ENCODE assay signal across 9 mouse cellular contexts in the genomic region with DNA sequence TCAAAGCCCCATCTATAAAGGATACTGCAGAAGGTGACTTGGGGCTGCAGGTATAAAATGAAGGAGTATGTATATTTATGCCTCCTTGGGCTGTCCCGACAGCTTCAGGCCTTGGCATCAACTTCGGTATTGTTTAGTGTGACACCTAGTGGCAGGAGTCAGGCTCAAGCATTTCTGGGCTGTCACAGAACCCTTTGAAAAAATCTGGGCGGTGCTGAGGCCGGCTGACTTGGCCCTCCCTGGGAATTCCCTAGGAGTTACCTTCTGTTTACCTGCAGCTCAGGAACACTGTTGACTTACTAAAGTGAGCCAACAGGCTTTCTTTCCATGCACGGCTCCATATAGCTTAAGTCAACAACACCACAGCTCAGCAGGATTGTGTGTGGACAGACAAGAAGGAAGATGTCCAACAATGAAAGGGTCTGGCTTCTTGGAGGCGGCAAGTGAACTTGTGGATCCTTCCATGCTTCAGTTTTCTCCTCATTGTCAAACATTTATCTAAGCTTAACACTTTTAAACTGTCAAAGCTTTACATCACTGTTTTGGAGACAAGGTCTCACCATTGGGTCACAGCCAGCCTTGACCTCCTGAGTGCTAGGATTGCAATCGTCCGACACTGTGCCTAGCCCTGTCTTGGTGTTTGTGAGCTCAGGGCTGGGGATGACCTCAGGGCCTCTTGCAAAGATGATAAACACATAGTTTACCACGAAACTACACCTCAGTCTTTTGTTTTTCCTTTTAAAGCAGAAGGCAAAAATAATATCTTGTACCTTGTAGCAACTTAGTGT. TPM values are rescaled to one million over a fixed set of nuclear protein-coding genes. Genes with fewer than 3 reads are reported as not detected.
DNase-seq lines count a peak whose midpoint lies in the region; ATAC-seq and TF ChIP-seq lines count a peak whose summit lies in the region.
"Had no signal": no experiment of that assay in that cellular context is flagged by ENCODE, and none has a peak within 500 bp of the region (broad histone marks: within the 10 kb centered on the region; RNA-seq: fewer than 3 reads in every experiment).

No protein-coding gene starts in this region.

- no peak for ATAC-seq in heart, embryonic 11.5 days (replicated peaks; ENCODE audit: insufficient number of reproducible peaks, low FRiP score, low TSS enrichment)
- no peak for ATAC-seq in embryonic facial prominence, embryonic 11.5 days (replicated peaks; ENCODE audit: insufficient number of reproducible peaks, low FRiP score, low TSS enrichment, low read depth)

- H3K27ac ChIP-seq in heart, embryonic 11.5 days (ENCODE audit: low read depth, low read length): no peak overlapping the region
- peak overlapping the region; percentile 6; the same call in 1 of the 2 replicates for H3K27ac ChIP-seq in bone marrow, adult 2 months (ENCODE audit: control insufficient read depth, insufficient read depth, low read depth, low read length, poor library complexity)
- no peak overlapping the region for H3K27ac ChIP-seq in embryonic facial prominence, embryonic 11.5 days (replicated peaks; ENCODE audit: low read depth, low read length)
- H3K27ac ChIP-seq: limb, embryonic 12.5 days had no signal

- H3K9ac ChIP-seq in heart, embryonic 11.5 days (ENCODE audit: low read depth, low read length): no peak overlapping the region
- no peak overlapping the region for H3K9ac ChIP-seq in embryonic facial prominence, embryonic 11.5 days (replicated peaks; ENCODE audit: low read length)
- H3K9ac ChIP-seq: limb, embryonic 12.5 days had no signal

- TF ChIP-seq CTCF in bone marrow, adult 2 months (IDR thresholded peaks at IDR 0.05; ENCODE audit: control insufficient read depth, insufficient read depth, low read length): peak; percentile 74

- DNase-seq in heart, adult 18-20 months: peak; percentile 84 to 85
- DNase-seq in CD4-positive helper T cell, adult 2 months (ENCODE audit: low read depth, low spot score): peak; percentile 84
- peak; percentile 86 for DNase-seq in embryonic facial prominence, embryonic 11.5 days (ENCODE audit: low spot score)
- DNase-seq in kidney, postnatal 14 days: peak; percentile 86
- DNase-seq in lung, postnatal 25 days (ENCODE audit: low spot score): peak; percentile 91
- peak; percentile 72 to 80 for DNase-seq in spleen, postnatal 4 days (ENCODE audit: low spot score in 2 of 2)

- peaks cover 12% of the 10 kb centered on the region for H3K4me1 ChIP-seq in heart, embryonic 11.5 days (ENCODE audit: control insufficient read depth, insufficient read depth, low read length)
- H3K4me1 ChIP-seq in bone marrow, adult 2 months (ENCODE audit: control insufficient read depth, insufficient read depth, low read length): peaks cover 7% of the 10 kb centered on the region; the same call in 1 of the 2 replicates
- peaks cover 9% of the 10 kb centered on the region for H3K4me1 ChIP-seq in embryonic facial prominence, embryonic 11.5 days (ENCODE audit: control insufficient read depth, insufficient read depth, low read length)

- WGBS in heart, embryonic 11.5 days (ENCODE audit: insufficient replicate concordance): 31% methylated on average over 9 of the region's 9 CpGs
- 32% methylated on average over 9 of the region's 9 CpGs for WGBS in bone marrow, adult 2 months
- 35% methylated on average over 9 of the region's 9 CpGs for WGBS in embryonic facial prominence, embryonic 11.5 days

- no peak overlapping the region for H3K4me3 ChIP-seq in heart, embryonic 11.5 days (ENCODE audit: low read depth, low read length)
- H3K4me3 ChIP-seq in bone marrow, adult 2 months (replicated peaks; ENCODE audit: control insufficient read depth, low read depth, low read length): no peak overlapping the region
- H3K4me3 ChIP-seq in embryonic facial prominence, embryonic 11.5 days (ENCODE audit: low read depth, low read length): no peak overlapping the region
- H3K4me3 ChIP-seq: limb, embryonic 12.5 days had no signal

- H3K27me3 ChIP-seq in heart, embryonic 11.5 days (ENCODE audit: control insufficient read depth, insufficient read depth, low read length): no peaks in the 10 kb centered on the region
- H3K27me3 ChIP-seq in embryonic facial prominence, embryonic 11.5 days (ENCODE audit: control insufficient read depth, insufficient read depth, low read length): no peaks in the 10 kb centered on the region

- no peak overlapping the region for H3K4me2 ChIP-seq in heart, embryonic 11.5 days
- H3K4me2 ChIP-seq in embryonic facial prominence, embryonic 11.5 days (ENCODE audit: low read depth, low read length): no peak overlapping the region
- H3K4me2 ChIP-seq: limb, embryonic 12.5 days had no signal

- H3K36me3 ChIP-seq in heart, embryonic 11.5 days (ENCODE audit: control insufficient read depth, insufficient read depth, low read length): peaks cover 2% of the 10 kb centered on the region; the same call in 1 of the 2 replicates
- no peaks in the 10 kb centered on the region for H3K36me3 ChIP-seq in embryonic facial prominence, embryonic 11.5 days (replicated peaks; ENCODE audit: control insufficient read depth, insufficient read depth, low read depth, low read length)

- TF ChIP-seq POLR2A in bone marrow, adult 2 months (IDR thresholded peaks at IDR 0.05; ENCODE audit: borderline replicate concordance, control insufficient read depth, low read depth, low read length): no peak

- no peaks in the 10 kb centered on the region for H3K9me3 ChIP-seq in heart, embryonic 11.5 days (replicated peaks; ENCODE audit: control insufficient read depth, low read length)
- H3K9me3 ChIP-seq in embryonic facial prominence, embryonic 11.5 days (replicated peaks; ENCODE audit: control insufficient read depth, low read length): no peaks in the 10 kb centered on the region
- H3K9me3 ChIP-seq: limb, embryonic 12.5 days had no signal

RNA-seq across cellular contexts. Expression of a gene that starts 2.9 kb away (rescaled TPM):
- 10 to 100 TPM; 59.5 to 74.3 TPM for total RNA-seq in heart, adult 18-20 months (2021)
- 42.6 and 52.2 TPM in 2 replicates for polyA plus RNA-seq in heart, embryonic 11.5 days (2014; fragmentation: Nextera tagmentation; extraction: Ambion mirVana)
- polyA plus RNA-seq in bone marrow, adult 2 months (2011; ENCODE audit: insufficient read depth, insufficient read length, low replicate concordance, missing spikeins): 51.8 and 91.0 TPM in 2 replicates
- 56.9 and 60.7 TPM in 2 replicates for polyA plus RNA-seq in embryonic facial prominence, embryonic 11.5 days (2014; fragmentation: Nextera tagmentation; extraction: Ambion mirVana)
